Mouse (Mus musculus) lung, adult 18-20 months (tissue): ENCODE data around the gene Rasal1.
A peak's percentile ranks its signal among the peaks of the same experiment; 100 is the strongest.

ENCODE experiments used
- DNase-seq, 2 experiments: peaks; one replicate each; pipeline ENCODE4 v3.0.0; 2022; ENCODE audit warnings: mixed read lengths in 2 of 2

Rasal1 gene

DNA sequence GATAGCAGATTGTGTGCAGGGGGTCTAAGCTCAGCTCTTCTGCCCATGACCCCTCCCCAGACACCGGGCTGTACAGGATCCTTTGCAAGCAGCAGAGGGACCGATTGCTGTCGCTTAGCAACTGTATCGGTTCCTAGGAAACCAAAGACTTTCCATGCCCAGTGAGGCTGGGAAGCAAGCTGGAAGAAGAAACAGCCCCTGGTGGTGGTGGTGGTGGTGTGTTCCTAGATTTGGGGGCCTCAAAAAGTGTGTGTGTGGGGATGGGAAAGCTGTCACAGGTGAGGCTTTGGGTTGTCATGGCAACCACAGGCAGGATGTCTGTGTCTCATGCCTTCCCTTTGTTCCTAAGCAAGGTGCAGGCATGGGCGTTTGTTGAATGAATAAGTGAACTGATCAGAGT is 12.2 kb downstream of the Rasal1 start:
- DNase-seq: no peak

DNA sequence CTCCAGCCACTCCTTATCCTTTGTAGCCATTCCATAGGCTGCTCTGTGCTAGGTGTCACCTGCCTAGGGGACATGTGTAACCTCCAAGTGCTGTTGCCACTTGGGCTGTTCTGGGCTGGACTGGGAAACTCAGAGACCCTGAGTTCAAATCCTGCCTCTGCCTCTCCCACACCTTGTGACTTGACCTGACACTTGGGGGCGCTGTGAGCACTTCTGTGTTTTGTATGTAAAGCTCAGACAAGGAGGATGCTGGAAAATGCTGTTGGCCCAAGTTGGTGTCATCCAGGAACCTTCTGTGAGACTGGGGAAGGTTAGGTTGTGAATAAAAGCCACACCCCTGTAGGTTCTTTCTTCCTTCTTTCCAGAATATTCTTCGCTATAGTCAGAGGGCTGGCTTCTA is 16.3 kb downstream of the Rasal1 start:
- no peak for DNase-seq

DNA sequence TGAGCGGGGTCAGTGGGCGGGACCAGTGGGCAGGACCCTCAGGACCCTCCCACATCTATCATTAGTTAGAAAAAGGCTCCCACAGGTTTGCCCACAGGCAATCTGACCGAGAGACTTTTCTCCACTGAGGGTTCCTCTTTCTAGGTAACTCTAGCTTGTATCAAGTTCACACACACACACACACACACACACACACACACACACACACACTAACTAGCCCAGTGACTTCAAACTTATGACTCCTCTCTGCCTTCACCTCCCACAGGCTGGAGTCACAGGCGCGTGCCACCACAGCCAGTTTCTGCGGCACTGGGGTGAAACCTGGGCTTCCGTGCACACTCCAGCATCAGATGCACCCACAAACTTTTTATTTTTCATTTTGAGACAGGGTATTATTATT is 20.1 kb downstream of the Rasal1 start:
- no peak for DNase-seq

DNA sequence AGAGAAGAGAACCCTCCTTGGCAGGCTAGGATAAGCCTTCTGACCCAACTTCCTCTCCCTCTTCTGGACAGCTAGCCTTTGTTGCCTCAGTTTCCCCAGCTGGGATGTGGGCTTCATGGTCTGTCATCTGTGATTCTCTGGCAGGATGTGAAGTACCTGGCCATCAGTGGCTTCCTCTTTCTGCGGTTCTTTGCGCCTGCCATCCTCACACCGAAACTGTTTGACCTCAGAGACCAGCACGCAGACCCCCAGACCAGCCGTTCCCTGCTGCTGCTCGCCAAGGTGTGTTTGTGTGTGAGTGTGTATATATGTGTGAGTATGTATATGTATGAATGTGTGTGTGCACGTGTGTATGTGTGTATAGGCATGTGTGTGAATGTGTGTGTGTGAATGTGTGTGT is 21.5 kb downstream of the Rasal1 start:
- DNase-seq: no peak

DNA sequence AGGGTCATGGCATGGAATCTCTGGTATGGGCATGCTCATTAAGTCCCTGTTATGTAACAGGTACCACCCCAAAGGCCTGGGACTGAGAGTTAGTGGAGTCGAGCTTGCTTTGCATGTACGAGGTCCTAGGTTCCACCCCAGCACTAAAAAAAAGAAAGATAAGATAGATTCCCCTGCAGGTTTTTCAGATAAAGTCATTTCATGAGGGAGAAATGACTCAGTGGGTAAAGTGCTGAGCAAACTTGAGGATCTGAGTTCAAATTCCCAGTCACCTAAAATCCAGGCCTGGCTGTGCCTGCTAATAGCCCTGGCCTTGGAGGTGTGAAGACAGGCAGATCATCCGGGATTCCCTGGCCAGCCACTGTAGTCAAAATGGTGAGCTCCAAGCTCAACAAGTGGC is 23.3 kb downstream of the Rasal1 start:
- no peak for DNase-seq

DNA sequence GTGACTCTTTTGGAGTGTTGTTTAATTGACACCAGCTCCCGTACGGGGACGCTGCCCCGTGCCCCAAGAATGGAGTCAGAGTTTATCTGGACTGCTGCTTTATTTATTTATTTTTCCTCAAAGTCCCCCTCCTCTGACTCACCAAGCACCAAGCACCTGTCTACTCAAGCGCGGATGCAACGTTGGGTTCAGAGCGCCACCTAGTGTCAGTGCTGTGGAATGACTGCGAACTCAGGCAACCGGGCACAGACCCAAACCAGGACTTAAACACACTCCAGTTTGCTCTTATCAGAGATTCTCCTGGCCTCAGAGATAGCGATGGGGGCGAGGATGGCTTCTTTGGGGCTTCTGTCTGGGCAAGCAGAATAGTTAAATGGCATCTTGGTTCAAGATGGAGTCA is 25.0 kb downstream of the Rasal1 start:
- peak; percentile 39 to 50 for DNase-seq

DNA sequence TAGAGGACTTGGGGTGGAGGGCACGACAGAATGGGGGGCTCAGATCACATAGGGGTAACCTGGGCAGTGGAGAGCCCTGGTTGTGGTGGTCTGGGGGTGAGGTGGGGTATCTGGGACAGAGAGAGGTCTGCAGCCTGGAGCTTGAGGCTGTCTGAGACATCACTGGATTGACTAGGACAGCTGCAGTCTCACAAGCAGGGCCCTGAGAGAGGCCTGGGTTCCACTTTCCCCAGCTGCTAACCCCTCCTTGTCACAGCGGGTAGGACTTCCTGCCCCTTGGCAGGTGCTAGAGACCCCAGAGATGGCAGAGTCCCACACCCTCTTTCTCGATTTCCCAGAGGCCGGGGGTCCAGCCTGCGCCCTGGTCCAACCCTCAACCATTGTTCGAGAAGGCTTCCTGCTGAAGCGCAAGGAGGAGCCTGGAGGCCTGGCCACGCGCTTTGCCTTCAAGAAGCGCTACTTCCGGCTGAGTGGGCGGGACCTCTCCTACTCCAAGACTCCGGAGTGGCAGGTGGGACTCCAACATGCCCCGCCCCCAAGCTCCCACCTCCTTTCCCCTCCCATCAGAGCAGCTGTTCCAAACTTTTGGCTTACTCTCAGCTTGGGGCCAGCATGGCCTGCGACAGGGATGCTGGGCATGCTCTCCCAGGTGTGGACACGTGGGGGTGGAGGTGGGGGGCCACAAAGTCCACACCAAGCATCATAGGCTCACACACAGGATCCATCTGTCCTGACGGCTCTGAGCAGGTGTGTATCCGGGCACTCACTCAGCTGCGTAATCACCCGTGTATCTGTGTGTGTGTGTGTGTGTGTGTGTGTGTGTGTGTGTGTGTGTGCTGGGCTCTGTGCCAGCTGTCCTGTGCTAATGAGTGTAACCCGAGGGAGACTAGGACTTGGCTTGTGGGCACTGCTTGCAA is 25.9 kb downstream of the Rasal1 start:
- DNase-seq: no peak

DNA sequence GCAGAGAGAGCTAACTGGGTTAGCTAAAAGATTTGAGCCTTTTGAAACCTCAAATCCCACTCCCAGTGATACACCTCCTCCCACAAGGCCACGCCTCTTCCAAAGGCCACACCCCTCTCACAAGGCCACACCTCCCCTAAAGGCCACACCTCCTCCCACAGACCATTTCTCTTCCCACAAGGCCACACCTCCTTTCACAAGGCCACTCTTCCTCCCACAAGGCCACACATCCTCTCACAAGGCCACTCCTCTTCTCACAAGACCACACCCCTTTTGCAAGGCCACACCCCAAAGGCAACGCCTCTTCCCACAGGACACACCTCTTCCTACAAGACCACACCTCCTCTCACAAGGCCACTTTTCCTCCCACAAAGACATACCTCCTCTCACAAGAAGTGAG is 28.9 kb downstream of the Rasal1 start:
- no peak for DNase-seq

DNA sequence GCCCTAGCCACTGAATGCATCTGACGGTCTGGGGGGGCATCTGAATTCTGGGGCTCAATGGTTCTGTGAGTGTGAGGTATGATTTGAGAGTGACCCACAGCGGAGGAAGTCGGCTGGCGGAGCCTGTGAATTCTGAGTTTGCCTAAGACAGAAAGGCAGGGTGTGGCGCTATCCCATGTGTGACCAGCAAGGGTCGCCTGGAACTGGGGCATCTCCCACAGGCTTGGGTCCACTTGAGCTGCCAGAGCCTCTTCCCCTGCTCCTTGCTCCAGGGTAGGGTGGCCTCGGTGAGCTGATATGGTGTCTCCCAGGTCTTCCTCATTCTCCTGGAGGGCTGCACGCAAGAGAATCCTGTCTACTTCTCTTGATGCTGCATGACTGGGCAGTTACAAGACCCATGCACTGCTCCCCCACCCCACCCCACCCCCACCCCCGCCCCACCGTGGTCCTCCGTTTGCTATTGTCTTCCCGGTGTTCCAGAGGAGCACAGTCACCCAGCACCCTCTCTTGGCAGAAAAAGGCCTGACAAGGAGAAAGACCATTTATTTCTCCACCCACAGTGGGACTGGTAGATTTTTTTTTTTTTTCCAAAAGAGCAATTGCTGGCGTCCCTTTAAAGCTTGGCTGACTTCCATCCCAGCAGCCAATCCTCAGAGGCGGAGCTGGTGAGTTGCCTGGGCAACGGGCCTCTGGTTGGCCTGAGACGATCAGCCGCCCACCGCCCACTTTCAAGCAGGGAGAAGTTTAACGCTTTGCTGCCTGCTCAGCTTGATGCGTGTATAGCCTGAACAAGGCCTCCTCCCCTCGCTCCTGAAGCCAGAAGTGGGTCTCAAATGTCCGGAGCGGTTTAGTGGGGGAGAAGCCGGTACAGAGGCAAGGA is 31.3 kb downstream of the Rasal1 start:
- peak; percentile 50 to 60 for DNase-seq

DNA sequence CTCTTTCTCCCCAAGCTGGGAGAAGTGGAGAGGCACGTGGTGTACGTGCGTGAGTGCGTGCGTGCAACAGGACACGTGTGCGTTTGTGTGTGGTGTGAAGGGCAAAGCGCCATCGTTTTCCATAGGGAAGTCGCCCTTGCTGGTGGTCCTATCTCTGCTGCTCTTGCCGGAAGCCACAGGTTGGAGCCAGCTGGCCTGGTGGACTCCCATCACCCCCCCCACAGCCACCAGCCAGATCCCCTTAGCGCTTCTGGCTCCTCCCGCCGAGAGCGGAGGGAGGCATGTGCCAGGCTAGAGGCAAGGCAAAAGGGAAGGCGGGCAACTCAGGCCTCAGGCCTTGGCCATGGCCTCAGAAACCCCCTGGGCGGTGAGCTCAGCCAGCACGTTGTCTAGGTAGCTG is 32.3 kb downstream of the Rasal1 start:
- no peak for DNase-seq

DNA sequence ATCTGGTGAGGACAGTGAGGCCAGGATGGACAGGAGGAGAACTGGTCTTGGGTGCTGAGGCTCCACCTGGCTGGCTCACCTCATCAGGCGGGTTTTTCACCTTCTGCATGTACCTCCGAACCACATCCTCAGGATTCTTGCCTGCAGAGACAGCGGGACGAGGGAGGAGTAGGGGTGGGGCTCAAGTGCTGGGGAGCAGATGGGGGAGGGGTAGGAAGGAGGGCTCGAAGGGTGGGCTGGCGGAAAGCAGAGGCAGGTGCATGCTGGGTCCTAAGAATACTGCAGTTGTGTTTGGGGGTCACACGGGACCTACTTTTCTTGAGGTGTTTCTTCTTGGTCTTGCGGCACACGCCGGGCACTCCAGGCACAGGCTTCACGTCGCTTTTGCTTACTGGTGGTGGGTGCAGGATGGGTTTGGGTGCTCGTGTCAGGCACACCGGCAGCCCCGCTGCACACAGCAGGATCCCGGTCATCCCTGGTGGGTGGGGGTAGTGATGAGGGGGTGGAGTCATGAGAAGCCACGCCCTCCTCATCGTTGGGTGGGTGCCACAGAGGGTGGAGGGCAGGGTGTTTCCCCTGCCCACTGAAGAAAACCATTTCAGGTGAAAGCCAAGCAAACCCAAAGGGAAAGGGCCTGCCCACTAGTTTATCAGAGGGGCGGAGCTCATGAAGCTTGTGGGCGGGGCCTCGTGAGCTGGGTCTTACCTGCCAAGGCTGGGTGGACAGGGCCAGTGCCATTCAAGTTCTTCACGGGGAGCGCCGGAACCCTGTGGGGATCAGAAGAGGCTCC is 34.6 kb downstream of the Rasal1 start:
- no peak for DNase-seq

DNA sequence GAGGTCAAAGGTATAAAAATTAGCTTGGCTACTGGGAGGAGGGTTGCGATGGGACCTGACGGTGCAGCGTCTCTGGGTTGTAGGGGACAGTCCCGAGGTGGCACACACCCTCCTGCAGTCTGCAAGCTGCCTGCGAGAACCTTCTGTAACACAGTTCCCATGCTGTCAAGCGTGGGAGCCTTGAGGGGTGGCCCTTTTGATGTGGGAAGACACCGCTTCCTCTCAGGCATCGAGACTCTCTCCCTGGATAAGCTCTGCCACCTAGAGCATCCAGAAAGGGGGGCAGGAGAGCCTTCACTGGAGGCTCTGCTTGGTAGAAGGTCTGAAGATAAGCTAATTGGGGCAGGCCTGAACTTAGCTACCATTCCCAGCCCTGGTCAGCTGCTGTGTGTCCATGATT is 37.1 kb downstream of the Rasal1 start:
- DNase-seq: no peak

DNA sequence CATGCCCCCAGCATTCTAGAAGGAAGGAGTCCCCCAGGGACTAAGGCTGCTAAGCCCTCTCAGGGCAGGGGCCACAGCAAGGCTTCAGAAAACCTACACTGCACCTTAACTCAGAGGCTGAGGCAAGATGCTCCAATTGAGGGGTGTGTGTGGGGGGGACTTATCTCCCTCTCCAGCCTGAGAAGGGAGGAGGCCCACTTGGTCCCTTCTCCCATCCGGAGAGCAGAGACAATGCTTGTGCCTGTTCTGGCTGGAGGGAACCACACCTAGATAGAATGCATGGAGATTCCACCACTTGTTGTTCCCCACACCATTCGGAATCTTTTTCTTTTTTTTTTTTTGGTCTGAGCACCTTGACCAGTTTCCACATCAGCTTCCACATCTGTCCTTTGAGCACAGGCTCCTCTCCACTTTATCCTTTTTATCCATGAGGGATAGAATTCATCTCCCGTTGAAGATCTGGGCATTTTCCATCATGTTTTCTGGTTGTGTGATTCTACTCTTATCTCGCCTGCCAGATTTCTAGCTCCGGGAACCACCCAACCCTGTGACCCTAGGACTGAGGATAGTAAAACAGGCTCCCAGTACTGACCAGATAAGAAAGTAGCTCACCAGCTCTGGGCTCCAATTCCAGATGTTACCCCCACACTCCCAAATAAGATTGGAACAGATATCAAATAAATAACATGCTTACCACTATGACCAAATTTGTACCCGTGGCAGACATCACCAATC is 38.3 kb downstream of the Rasal1 start:
- no peak for DNase-seq

DNA sequence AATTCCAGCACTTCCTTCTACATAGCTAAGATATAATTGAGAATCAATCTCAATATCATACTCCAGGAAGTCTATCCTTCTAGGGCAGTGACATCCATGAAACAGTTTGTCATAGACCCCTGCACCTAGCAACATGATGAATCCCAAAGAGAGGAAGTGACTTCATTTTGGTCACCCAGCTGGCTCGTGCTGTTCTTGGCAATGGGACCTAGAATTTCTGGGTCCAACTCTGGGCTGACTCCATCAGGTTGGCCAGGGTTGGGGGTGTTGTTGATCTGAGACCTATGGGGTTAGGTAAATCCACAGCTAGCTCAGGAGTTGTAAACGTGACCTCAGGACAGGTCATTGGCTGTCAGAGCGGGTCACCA is 38.9 kb downstream of the Rasal1 start:
- no peak for DNase-seq

DNA sequence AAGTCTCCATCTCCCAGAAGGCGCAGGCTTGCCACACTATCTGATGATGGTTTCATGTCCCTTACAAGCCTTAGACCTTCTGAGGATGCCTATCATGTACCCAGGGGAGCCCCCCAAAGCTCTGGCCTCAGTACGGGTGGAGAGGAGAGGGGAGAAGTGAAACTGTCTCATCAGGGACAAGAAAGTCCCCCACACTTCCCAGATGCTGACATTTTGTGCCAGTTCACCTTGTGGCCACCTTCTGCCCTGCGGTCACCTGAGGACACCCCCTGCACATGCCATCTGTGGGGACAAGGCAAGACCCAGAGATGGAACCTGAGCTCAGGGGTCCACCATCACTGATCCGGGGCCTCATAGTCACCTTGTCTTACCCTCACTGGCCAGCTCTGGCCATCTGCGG is 39.3 kb downstream of the Rasal1 start:
- DNase-seq: no peak

DNA sequence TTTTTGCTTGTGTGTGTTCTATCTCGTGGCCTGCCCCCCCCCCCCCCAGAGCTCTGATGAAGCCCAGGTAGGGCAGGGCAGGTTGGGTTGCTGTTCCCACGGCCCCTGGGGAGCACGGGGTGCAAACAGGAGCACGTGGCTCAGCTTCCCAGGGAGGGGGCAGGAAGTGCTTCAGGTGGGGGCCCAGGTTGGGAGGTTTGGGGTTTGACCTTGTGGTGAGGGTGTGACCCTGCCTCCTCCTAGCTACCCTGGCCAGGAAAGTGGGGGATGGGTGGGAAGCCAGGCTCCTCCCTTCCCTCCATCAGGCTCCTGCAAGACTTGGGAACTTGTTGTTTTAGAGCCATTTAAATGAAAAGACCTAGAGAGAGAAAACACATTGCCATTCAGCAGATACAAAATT is 39.8 kb downstream of the Rasal1 start:
- DNase-seq: peak; percentile 29 to 34

DNA sequence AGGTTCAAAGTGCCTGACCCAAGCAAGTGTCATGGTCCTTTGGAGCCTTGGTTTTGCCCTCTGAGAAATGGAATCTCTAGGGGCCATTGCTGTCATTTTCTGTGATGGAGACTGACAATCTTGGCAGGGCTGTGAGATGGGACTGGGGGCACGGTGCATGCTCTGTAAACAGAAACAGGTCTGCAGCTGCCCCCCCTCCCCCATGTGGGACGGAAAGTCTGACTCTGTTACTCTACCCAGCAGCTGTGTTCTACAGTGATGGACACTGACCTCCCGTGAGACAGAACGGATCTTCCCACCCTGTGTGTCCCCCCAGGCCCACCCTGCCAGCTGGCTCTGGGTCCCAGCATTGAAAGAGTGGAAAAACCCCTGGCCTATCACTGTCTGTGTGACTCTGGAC is 41.8 kb downstream of the Rasal1 start:
- DNase-seq: no peak

DNA sequence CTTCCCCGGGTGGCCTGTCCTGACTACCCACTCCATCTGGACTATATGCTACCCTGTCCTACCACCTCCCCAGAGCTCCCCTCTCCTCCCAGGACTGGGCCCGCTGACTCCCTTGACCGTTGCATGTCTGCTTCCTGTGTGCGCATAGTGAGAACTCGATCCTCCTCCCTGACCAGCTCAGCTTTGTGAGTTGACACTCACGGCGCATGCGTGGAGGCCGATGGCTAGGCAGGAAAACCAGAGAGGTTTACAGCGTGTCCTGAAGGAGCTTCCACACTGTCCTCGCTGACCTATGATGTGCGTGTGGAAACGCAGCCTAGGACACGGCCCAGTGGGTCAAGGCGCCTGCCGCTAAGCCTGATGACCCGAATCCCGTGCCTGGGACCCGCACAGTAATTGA is 43.4 kb downstream of the Rasal1 start:
- DNase-seq: no peak

DNA sequence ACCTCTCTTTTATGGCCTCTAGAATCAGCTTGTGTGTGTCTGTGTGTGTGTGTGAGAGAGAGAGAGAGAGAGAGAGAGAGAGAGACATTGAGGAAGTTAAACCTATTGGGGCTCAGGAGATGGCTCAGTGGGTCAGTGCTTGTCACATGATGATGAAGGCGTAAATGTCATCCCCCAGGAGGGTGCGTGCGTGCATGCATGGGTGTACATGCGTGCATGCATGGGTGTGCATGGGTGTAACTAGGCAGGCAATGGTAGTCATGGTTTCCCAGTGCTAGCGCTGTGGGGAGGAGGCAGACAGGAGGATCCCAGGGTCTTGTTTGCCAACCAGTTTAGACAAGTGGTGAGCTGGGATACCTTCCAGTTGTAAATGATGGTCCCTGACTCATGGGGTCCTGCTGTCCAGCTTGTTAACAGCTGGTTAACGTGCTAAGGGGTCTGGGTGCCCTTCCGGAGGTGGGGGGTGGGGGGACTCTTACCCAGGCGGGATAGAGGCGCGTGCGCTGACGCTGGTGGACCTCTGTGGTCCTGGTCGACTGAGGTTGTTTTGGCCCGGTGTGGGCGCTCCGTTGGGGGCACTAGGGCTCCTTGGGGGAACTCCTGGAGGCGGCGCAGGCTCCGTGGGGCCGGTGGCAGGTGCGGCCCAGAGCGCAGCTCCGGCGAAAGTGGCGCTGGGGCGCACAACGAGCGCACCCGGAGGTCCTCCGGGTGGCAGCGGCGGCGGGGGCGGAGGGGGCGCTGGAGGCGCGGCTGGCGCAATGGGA is 45.5 kb downstream of the Rasal1 start:
- no peak for DNase-seq

DNA sequence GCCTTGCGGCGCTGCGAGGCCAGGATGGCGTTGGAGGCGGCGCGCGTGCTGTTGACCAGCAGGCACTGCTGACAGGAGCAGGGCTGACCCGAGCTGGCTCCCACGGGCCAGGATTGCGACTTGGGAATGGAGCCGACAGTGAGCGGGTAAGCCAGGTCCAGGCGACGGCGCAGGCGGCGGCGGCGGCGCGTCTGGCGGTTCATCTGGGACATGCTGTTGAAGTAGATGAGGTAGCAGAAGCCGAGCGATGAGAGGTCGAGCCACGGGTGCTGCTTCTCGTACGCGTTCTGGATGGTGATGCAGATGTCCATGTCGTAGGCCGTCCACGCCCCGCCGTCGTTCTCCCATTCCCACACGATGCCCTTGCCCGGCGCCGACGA is 46.1 kb downstream of the Rasal1 start:
- no peak for DNase-seq

DNA sequence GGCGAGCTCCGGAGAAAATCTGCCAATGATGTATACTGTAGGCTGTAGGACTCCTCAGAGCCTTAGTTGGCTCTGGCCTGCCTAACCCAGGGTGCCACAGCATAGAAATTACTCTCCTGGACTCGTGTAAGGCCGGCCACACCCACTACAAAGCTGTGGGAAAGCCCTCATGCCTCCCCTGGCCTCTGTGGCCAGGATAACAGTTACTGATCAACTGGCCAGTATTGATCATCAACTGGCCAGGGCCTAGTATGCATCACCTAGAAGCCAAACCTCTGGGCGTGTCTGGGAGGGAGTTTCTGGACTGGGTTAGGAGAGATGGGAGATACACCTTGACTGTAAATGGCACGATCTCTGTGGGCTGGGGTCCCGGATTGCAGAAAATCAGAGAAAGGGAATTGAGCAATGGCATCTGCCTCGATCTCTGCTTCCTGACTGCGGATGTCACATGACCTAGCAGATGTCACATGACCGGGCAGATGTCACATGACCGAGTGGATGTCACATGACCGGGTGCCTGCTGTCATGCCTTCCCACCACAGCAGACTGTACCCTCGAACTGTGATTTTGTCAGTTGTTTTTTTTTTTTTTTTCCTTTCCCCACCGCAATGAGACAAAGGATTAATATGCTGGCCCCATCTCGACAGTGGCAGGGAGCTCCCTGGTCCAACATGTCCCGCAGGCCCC is 47.6 kb downstream of the Rasal1 start:
- DNase-seq: no peak
